Mouse (Mus musculus) liver, embryonic 14.5 days (tissue): ENCODE results near the gene Prkar1a. TPM values are rescaled to one million over a fixed set of nuclear protein-coding genes. Genes with fewer than 3 reads are reported as not detected.
A peak's percentile ranks its signal among the peaks of the same experiment; 100 is the strongest.

Experiments used
- ATAC-seq: fragments of 200-750 bp; cut with Nextera tagmentation; 2 replicates; pipeline ENCODE4 v1.8.0; 2017; ENCODE audit warnings: moderate number of reproducible peaks, mild to moderate bottlenecking, moderate library complexity; ENCODE audit not compliant: insufficient read depth
- DNase-seq, 3 experiments: peaks; one replicate each; pipeline ENCODE4 v3.0.0-alpha.2; 2012 to 2013; ENCODE audit warnings: low read depth in 3 of 3, low spot score in 3 of 3
- H3K27ac ChIP-seq: fragments of 300-500 bp; sonication (generic); 2 replicates; pipeline ENCODE4 v1.5.1; 2014; ENCODE audit warnings: moderate library complexity, mild to moderate bottlenecking, control low read depth, inconsistent platforms
- H3K27me3 ChIP-seq: fragments of 300-500 bp; sonication (generic); 2 replicates; pipeline ENCODE4 v1.6.1; 2014; ENCODE audit warnings: mild to moderate bottlenecking, low read length, moderate library complexity; ENCODE audit not compliant: control insufficient read depth, insufficient read depth
- H3K36me3 ChIP-seq: fragments of 300-500 bp; sonication (generic); replicated peaks from 2 replicates; pipeline ENCODE4 v1.6.1; 2014; ENCODE audit warnings: low read depth; ENCODE audit not compliant: control insufficient read depth, insufficient read depth
- H3K4me1 ChIP-seq, 2 experiments: fragments of 200-500 bp in 1 of 2; fragments of 300-500 bp in 1 of 2; sonication (generic) in 1 of 2; replicated peaks; 2 replicates each; pipeline ENCODE4 v1.6.1; 2012 to 2014; ENCODE audit warnings: antibody characterized with exemption in 1 of 2, inconsistent platforms in 1 of 2, low read length in 1 of 2; ENCODE audit not compliant: control insufficient read depth in 2 of 2, insufficient read depth in 2 of 2
- H3K4me2 ChIP-seq: fragments of 300-500 bp; sonication (generic); 2 replicates; pipeline ENCODE4 v1.6.1; 2014; ENCODE audit warnings: low read depth, mild to moderate bottlenecking, control low read depth, moderate library complexity
- H3K4me3 ChIP-seq, 2 experiments: fragments of 200-500 bp in 1 of 2; fragments of 300-500 bp in 1 of 2; sonication (generic) in 1 of 2; 2 replicates each; pipeline ENCODE4 v1.5.1; 2012 to 2014; ENCODE audit warnings: low read depth in 2 of 2, low read length in 2 of 2, mild to moderate bottlenecking in 2 of 2, control low read depth in 1 of 2, inconsistent platforms in 1 of 2, moderate library complexity in 1 of 2; ENCODE audit not compliant: insufficient read depth in 1 of 2
- H3K9ac ChIP-seq: fragments of 300-500 bp; sonication (generic); replicated peaks from 2 replicates; pipeline ENCODE4 v1.6.1; 2014; ENCODE audit warnings: mild to moderate bottlenecking, control low read depth, moderate library complexity
- H3K9me3 ChIP-seq: fragments of 300-500 bp; sonication (generic); 2 replicates; pipeline ENCODE4 v1.6.1; 2016; ENCODE audit warnings: low read length, mixed read lengths; ENCODE audit not compliant: control insufficient read depth
- CTCF ChIP-seq: IDR thresholded peaks from 2 replicates; pipeline ENCODE4 v1.5.1; 2016; ENCODE audit warnings: antibody characterized with exemption, low read depth, control low read depth
- EP300 ChIP-seq: IDR thresholded peaks from 2 replicates; pipeline ENCODE4 v1.6.1; 2016; ENCODE audit warnings: antibody characterized with exemption, low read depth
- WGBS: fragments of 180-500 bp; shearing (Covaris S2); extraction: QIAGEN DNeasy Blood & Tissue Kit; methylation state at CpG from one replicate; pipeline ENCODE4 v1.1.7; 2014; ENCODE audit not compliant: insufficient replicate concordance; 5-methylcytosine and 5-hydroxymethylcytosine counted together
- polyA plus RNA-seq, 2 experiments: library from polyadenylated mRNA; depleted of rRNA in 1 of 2; stranded (reverse) in 1 of 2; unstranded in 1 of 2; fragments of >200 nt; fragmentation: Nextera tagmentation in 1 of 2; extraction: Ambion mirVana in 1 of 2; gene quantifications; 2 replicates each; pipeline versions ENCODE4 v1.2.1 to v1.2.3; 2012 to 2014

Gene Prkar1a
- polyA plus RNA-seq, 2 experiments: 43.9 to 115 TPM

- no peak for DNase-seq
These were observed 47.3 kb downstream of the Prkar1a start for GRCm38 (mm10) chr11:109696519-109696918.

GRCm38 (mm10) chr11:109697089-109697643 lies 48.0 kb downstream of the Prkar1a start:
- TF ChIP-seq CTCF (no peak), EP300 (no peak)
- Histone ChIP-seq H3K4me2 (no peak overlapping the region), H3K36me3 (no peaks in the 10 kb centered on the region), H3K27me3 (no peaks in the 10 kb centered on the region), H3K27ac (no peak overlapping the region), H3K4me3 (no peak overlapping the region), H3K4me1 (peaks cover 0 to 8% of the 10 kb centered on the region in 2 experiments; a peak in 2 of 4 replicates), H3K9me3 (no peaks in the 10 kb centered on the region; the same call in 1 of the 2 replicates), H3K9ac (no peak overlapping the region)
- ATAC-seq (0 out of 2 replicates have a peak, but pooled peaks have one; percentile 21), DNase-seq (no peak)
- WGBS: 55% methylated on average over 5 of the region's 5 CpGs

More at GRCm38 (mm10) chr11:109696519-109696918, 47.3 kb downstream of the Prkar1a start:
- TF ChIP-seq EP300 (no peak), CTCF (no peak)
- ATAC-seq: no peak
- no peaks in the 10 kb centered on the region for H3K36me3 ChIP-seq
- WGBS: 57% methylated on average over 4 of the region's 4 CpGs
- no peak overlapping the region for H3K9ac ChIP-seq
- no peak overlapping the region for H3K27ac ChIP-seq
- H3K4me2 ChIP-seq: no peak overlapping the region
- H3K9me3 ChIP-seq: no peaks in the 10 kb centered on the region; the same call in 1 of the 2 replicates
- no peak overlapping the region for H3K4me3 ChIP-seq
- H3K4me1 ChIP-seq: peaks cover 0 to 8% of the 10 kb centered on the region in 2 experiments; a peak in 2 of 4 replicates
- H3K27me3 ChIP-seq: no peaks in the 10 kb centered on the region

- Histone ChIP-seq H3K36me3 (no peaks in the 10 kb centered on the region), H3K4me2 (no peak overlapping the region), H3K27me3 (no peaks in the 10 kb centered on the region), H3K27ac (no peak overlapping the region), H3K4me3 (no peak overlapping the region), H3K9me3 (no peaks in the 10 kb centered on the region; the same call in 1 of the 2 replicates), H3K4me1 (peaks cover 0 to 12% of the 10 kb centered on the region in 2 experiments; a peak in 2 of 4 replicates), H3K9ac (no peak overlapping the region)
- 67% methylated on average over 10 of the region's 10 CpGs for WGBS
- no peak for DNase-seq
- ATAC-seq: no peak
- TF ChIP-seq EP300 (no peak), CTCF (no peak)
These were observed 49.5 kb downstream of the Prkar1a start for GRCm38 (mm10) chr11:109698740-109699139.

- Histone ChIP-seq H3K4me2 (no peak overlapping the region), H3K9ac (no peak overlapping the region), H3K27me3 (no peaks in the 10 kb centered on the region), H3K36me3 (no peaks in the 10 kb centered on the region), H3K9me3 (no peaks in the 10 kb centered on the region; the same call in 1 of the 2 replicates), H3K27ac (no peak overlapping the region), H3K4me3 (no peak overlapping the region), H3K4me1 (peaks cover 0 to 17% of the 10 kb centered on the region in 2 experiments; a peak in 2 of 4 replicates)
- WGBS: 52% methylated on average over 2 of the region's 2 CpGs
- DNase-seq (no peak), ATAC-seq (no peak)
- TF ChIP-seq CTCF: peak; percentile 36
- no peak for TF ChIP-seq EP300
These were observed 50.6 kb downstream of the Prkar1a start for GRCm38 (mm10) chr11:109699784-109700183.

- H3K4me2 ChIP-seq: no peak overlapping the region
- ATAC-seq (no peak), DNase-seq (no peak)
- WGBS: 54% methylated on average over 6 of the region's 6 CpGs
- no peak overlapping the region for H3K9ac ChIP-seq
- no peaks in the 10 kb centered on the region for H3K27me3 ChIP-seq
- H3K4me1 ChIP-seq: peaks cover 0 to 18% of the 10 kb centered on the region in 2 experiments; a peak in 2 of 4 replicates
- no peak overlapping the region for H3K27ac ChIP-seq
- TF ChIP-seq EP300 (no peak), CTCF (no peak)
- no peaks in the 10 kb centered on the region for H3K36me3 ChIP-seq
- H3K4me3 ChIP-seq: no peak overlapping the region
- no peaks in the 10 kb centered on the region; the same call in 1 of the 2 replicates for H3K9me3 ChIP-seq
These were observed 51.6 kb downstream of the Prkar1a start for GRCm38 (mm10) chr11:109700761-109701160.
